Mouse (Mus musculus) ES-Bruce4 (cell line): ENCODE measurements around the gene Pcif1. TPM values are rescaled to one million over a fixed set of nuclear protein-coding genes. Genes with fewer than 3 reads are reported as not detected.

Experiments
- H3K27ac ChIP-seq: 2 replicates; pipeline ENCODE4 v1.5.1; 2012; ENCODE audit warnings: low read length, inconsistent platforms; ENCODE audit not compliant: insufficient read depth
- H3K27me3 ChIP-seq: 2 replicates; pipeline ENCODE4 v1.6.1; 2012; ENCODE audit warnings: mild to moderate bottlenecking, low read length, inconsistent platforms; ENCODE audit not compliant: control insufficient read depth, poor library complexity, insufficient read depth, severe bottlenecking
- H3K36me3 ChIP-seq: 2 replicates; pipeline ENCODE4 v1.6.1; 2012; ENCODE audit warnings: inconsistent platforms, mild to moderate bottlenecking, low read length, moderate library complexity; ENCODE audit not compliant: control insufficient read depth, poor library complexity, insufficient read depth, severe bottlenecking
- H3K4me1 ChIP-seq: one replicate; pipeline ENCODE4 v1.8.1; 2011; ENCODE audit warnings: low read length; ENCODE audit not compliant: control insufficient read depth, insufficient read depth
- H3K4me3 ChIP-seq: 2 replicates; pipeline ENCODE4 v1.5.1; 2011; ENCODE audit warnings: low read depth, mild to moderate bottlenecking, low read length
- H3K9ac ChIP-seq: 2 replicates; pipeline ENCODE4 v1.6.1; 2012; ENCODE audit warnings: low read depth, mild to moderate bottlenecking, inconsistent platforms; ENCODE audit not compliant: poor library complexity, severe bottlenecking
- H3K9me3 ChIP-seq: replicated peaks from 2 replicates; pipeline ENCODE4 v1.6.1; 2012; ENCODE audit warnings: mild to moderate bottlenecking, low read length, inconsistent platforms; ENCODE audit not compliant: control insufficient read depth, poor library complexity, insufficient read depth, severe bottlenecking
- CTCF ChIP-seq: IDR thresholded peaks from one replicate; pipeline ENCODE4 v1.8.1; 2011; ENCODE audit warnings: low read depth, low read length
- EP300 ChIP-seq: IDR thresholded peaks from 2 replicates; pipeline ENCODE4 v1.6.1; 2011; ENCODE audit warnings: low read depth, low read length; ENCODE audit not compliant: insufficient read depth
- POLR2A ChIP-seq: IDR thresholded peaks from one replicate; pipeline ENCODE4 v1.8.1; 2011; ENCODE audit warnings: low read length; ENCODE audit not compliant: insufficient read depth
- polyA plus RNA-seq: library from polyadenylated mRNA; stranded (reverse); fragments of >200 nt; gene quantifications from 2 replicates; pipeline ENCODE4 v1.2.4, GENCODE M21; 2011; ENCODE audit warnings: low read depth; ENCODE audit not compliant: missing spikeins, insufficient read depth, insufficient read length

The Pcif1 gene
- polyA plus RNA-seq, result 30.2 and 30.9 TPM in 2 replicates

- peak within 1 kb of the TSS; percentile 100 for H3K4me3 ChIP-seq
- peak within 1 kb of the TSS; percentile 84 for H3K27ac ChIP-seq
- H3K27me3 ChIP-seq, result no peaks in the 10 kb centered on the region
- peaks cover 2% of the 10 kb centered on the region for H3K4me1 ChIP-seq
- no peaks in the 10 kb centered on the region for H3K9me3 ChIP-seq
- no peak for TF ChIP-seq CTCF
- 0 out of 2 replicates have a peak, but pooled peaks have one; percentile 24 for TF ChIP-seq EP300
- TF ChIP-seq POLR2A, result no peak
- no peaks in the 10 kb centered on the region for H3K36me3 ChIP-seq
- peak within 1 kb of the TSS; percentile 96 for H3K9ac ChIP-seq
Measured at GRCm38 (mm10) chr2:164879228-164879567, at the start of gene Pcif1. Gene Pcif1 (plus strand): TSS chr2:164879304.

GRCm38 (mm10) chr2:164831029-164831428 is 48.1 kb upstream of the Pcif1 start:
- Histone ChIP-seq H3K4me3 (no peak overlapping the region), H3K4me1 (no peaks in the 10 kb centered on the region)

GRCm38 (mm10) chr2:164832032-164832747 is 46.9 kb upstream of the Pcif1 start:
- H3K36me3 ChIP-seq, result peaks cover 18% of the 10 kb centered on the region
- H3K9ac ChIP-seq, result peak overlapping the region; percentile 78
- peak overlapping the region; percentile 84 for H3K4me3 ChIP-seq
- H3K27me3 ChIP-seq, result no peaks in the 10 kb centered on the region
- TF ChIP-seq EP300 (no peak), CTCF (no peak), POLR2A (no peak)
- H3K4me1 ChIP-seq, result no peaks in the 10 kb centered on the region
- no peaks in the 10 kb centered on the region for H3K9me3 ChIP-seq
- no peak overlapping the region for H3K27ac ChIP-seq

More at GRCm38 (mm10) chr2:164831029-164831428, 48.1 kb upstream of the Pcif1 start:
- peaks cover 20% of the 10 kb centered on the region for H3K36me3 ChIP-seq
- no peaks in the 10 kb centered on the region for H3K9me3 ChIP-seq
- TF ChIP-seq EP300 (no peak), CTCF (no peak), POLR2A (no peak)
- no peak overlapping the region for H3K27ac ChIP-seq
- no peak overlapping the region for H3K9ac ChIP-seq
- no peaks in the 10 kb centered on the region for H3K27me3 ChIP-seq

- Histone ChIP-seq H3K9me3 (no peaks in the 10 kb centered on the region), H3K27me3 (no peaks in the 10 kb centered on the region), H3K9ac (peak within 1 kb of the TSS; percentile 78), H3K36me3 (peaks cover 12% of the 10 kb centered on the region), H3K27ac (0 out of 2 replicates have a peak within 1 kb of the TSS, but pooled peaks have one; percentile 12), H3K4me1 (no peaks in the 10 kb centered on the region), H3K4me3 (peak within 1 kb of the TSS; percentile 84)
- peak; percentile 40 for TF ChIP-seq CTCF
- no peak for TF ChIP-seq POLR2A
- TF ChIP-seq EP300, result 0 out of 2 replicates have a peak, but pooled peaks have one; percentile 58
Measured at GRCm38 (mm10) chr2:164832748-164833301, 46.3 kb upstream of the Pcif1 start, which contains the start of gene Ctsa. Gene Ctsa (plus strand): TSS chr2:164832873.

GRCm38 (mm10) chr2:164833314-164833959 is 45.7 kb upstream of the Pcif1 start, which contains the start of gene Neurl2:
Gene Neurl2 (minus strand): TSS chr2:164833456.
- peak within 1 kb of the TSS; percentile 78 for H3K9ac ChIP-seq
- peak; percentile 84 for TF ChIP-seq EP300
- TF ChIP-seq POLR2A, result no peak

GRCm38 (mm10) chr2:164834531-164834930 is 44.6 kb upstream of the Pcif1 start:
- H3K9me3 ChIP-seq, result no peaks in the 10 kb centered on the region
- no peaks in the 10 kb centered on the region for H3K4me1 ChIP-seq
- peaks cover 23% of the 10 kb centered on the region for H3K36me3 ChIP-seq
- TF ChIP-seq POLR2A, result no peak
- TF ChIP-seq EP300, result no peak
- TF ChIP-seq CTCF, result no peak
- H3K27ac ChIP-seq, result no peak overlapping the region
- H3K27me3 ChIP-seq, result no peaks in the 10 kb centered on the region
- peak overlapping the region; percentile 84 for H3K4me3 ChIP-seq
- peak overlapping the region; percentile 78 for H3K9ac ChIP-seq

More at GRCm38 (mm10) chr2:164833314-164833959, 45.7 kb upstream of the Pcif1 start, which contains the start of gene Neurl2:
- H3K4me3 ChIP-seq, result peak within 1 kb of the TSS; percentile 84
- 0 out of 2 replicates have a peak within 1 kb of the TSS, but pooled peaks have one; percentile 12 for H3K27ac ChIP-seq
- no peaks in the 10 kb centered on the region for H3K4me1 ChIP-seq
- H3K27me3 ChIP-seq, result no peaks in the 10 kb centered on the region
- peaks cover 14% of the 10 kb centered on the region for H3K36me3 ChIP-seq
- H3K9me3 ChIP-seq, result no peaks in the 10 kb centered on the region
